Mouse (Mus musculus) kidney, embryonic 16.5 days (tissue): ENCODE measurements around the gene Cep63. TPM values are rescaled to one million over a fixed set of nuclear protein-coding genes. Genes with fewer than 3 reads are reported as not detected.
A peak's percentile ranks its signal among the peaks of the same experiment; 100 is the strongest.

Experiments
- ATAC-seq: fragments of 200-750 bp; cut with Nextera tagmentation; 2 replicates; pipeline ENCODE4 v1.8.0; 2017; ENCODE audit warnings: moderate TSS enrichment; ENCODE audit not compliant: low FRiP score, low TSS enrichment
- H3K27ac ChIP-seq: fragments of 300-500 bp; sonication (generic); 2 replicates; pipeline ENCODE4 v1.5.1; 2014; ENCODE audit warnings: low read length
- H3K27me3 ChIP-seq: fragments of 300-500 bp; sonication (generic); 2 replicates; pipeline ENCODE4 v1.6.1; 2014; ENCODE audit warnings: low read length, control low read depth, mixed read lengths; ENCODE audit not compliant: insufficient read depth
- H3K36me3 ChIP-seq: fragments of 300-500 bp; sonication (generic); 2 replicates; pipeline ENCODE4 v1.6.1; 2014; ENCODE audit warnings: low read length, control low read depth, mixed read lengths; ENCODE audit not compliant: insufficient read depth
- H3K4me1 ChIP-seq: fragments of 300-500 bp; sonication (generic); 2 replicates; pipeline ENCODE4 v1.6.1; 2014; ENCODE audit warnings: low read length, control low read depth, mixed read lengths; ENCODE audit not compliant: insufficient read depth
- H3K4me2 ChIP-seq: fragments of 300-500 bp; sonication (generic); replicated peaks from 2 replicates; pipeline ENCODE4 v1.6.1; 2014; ENCODE audit warnings: low read depth, low read length
- H3K4me3 ChIP-seq: fragments of 300-500 bp; sonication (generic); 2 replicates; pipeline ENCODE4 v1.5.1; 2014; ENCODE audit warnings: mild to moderate bottlenecking, low read length
- H3K9ac ChIP-seq: fragments of 300-500 bp; sonication (generic); replicated peaks from 2 replicates; pipeline ENCODE4 v1.6.1; 2014; ENCODE audit warnings: low read length
- H3K9me3 ChIP-seq: fragments of 300-500 bp; sonication (generic); 2 replicates; pipeline ENCODE4 v1.6.1; 2016; ENCODE audit warnings: low read length, control low read depth
- WGBS: fragments of 180-500 bp; shearing (Covaris S2); extraction: QIAGEN DNeasy Blood & Tissue Kit; methylation state at CpG from one replicate; pipeline ENCODE4 v1.1.7; 2014; 5-methylcytosine and 5-hydroxymethylcytosine counted together
- polyA plus RNA-seq: library from polyadenylated mRNA; unstranded; fragments of >200 nt; fragmentation: Nextera tagmentation; extraction: Ambion mirVana; gene quantifications from 2 replicates; pipeline ENCODE4 v1.2.1, GENCODE M21; 2015

The Cep63 gene
- polyA plus RNA-seq, 1 experiment from 2014 or later, result 56.5 TPM

DNA sequence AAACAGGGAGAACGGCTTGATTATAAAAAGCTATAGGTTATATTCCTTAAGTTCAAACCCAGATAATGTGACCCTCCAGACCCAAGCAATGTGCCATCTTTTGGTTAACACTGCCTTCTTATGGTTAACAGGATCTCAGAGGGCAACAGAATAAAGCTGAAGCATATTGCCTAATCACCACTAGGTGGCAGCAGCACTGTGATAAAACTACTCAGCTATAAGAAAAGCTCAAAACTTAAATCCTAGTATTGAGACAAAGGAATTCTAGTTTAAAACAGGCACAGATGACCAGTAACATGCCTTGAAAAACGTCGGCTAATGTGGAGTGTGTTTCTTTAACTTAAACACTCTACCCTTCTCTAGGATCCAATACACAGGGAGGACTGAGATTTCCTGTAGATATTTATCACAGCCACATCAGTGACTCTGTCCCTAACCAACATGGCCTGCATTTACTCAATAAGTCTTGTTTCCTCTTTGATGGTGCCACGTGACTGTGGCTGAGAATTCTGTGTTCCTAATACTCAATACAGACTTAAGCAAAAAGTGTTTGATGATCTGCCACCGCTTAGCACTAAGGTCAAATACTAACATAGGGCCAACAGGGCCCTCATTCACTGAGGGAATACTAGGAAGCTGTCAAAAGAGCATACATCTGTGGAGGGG lies 4.0 kb downstream of the Cep63 start:
- H3K9me3 ChIP-seq, result no peaks in the 10 kb centered on the region
- no peaks in the 10 kb centered on the region for H3K27me3 ChIP-seq
- no peak overlapping the region; the same call in 1 of the 2 replicates for H3K27ac ChIP-seq
- no peak overlapping the region for H3K4me2 ChIP-seq
- peaks cover 19% of the 10 kb centered on the region for H3K4me1 ChIP-seq
- H3K36me3 ChIP-seq, result peaks cover 3% of the 10 kb centered on the region; the same call in 1 of the 2 replicates
- no peak overlapping the region for H3K4me3 ChIP-seq
- 31% methylated on average over 5 of the region's 5 CpGs for WGBS
- no peak overlapping the region for H3K9ac ChIP-seq
- no peak for ATAC-seq

DNA sequence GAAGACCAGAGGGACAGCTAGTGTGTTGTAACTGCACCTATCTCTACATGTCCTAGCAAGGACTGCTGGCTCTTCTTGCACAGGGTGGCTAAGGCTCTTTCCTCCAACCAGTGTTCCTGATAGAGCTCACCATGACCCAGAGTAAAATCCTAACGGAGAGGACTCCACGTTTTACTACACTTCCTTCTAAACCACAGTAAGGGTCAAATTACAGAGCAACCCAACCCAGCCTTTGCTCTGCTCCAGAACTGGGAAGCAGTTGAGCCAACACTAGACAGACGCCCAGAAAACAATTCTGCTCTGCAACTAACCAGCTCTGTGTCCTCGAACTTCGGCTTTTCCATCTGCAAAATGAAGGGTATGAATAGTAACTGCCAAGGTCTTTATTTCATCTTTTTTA lies 4.9 kb downstream of the Cep63 start:
- ATAC-seq, result no peak
- no peaks in the 10 kb centered on the region for H3K9me3 ChIP-seq
- WGBS, result 30% methylated on average over 5 of the region's 5 CpGs
- H3K27me3 ChIP-seq, result no peaks in the 10 kb centered on the region
- no peak overlapping the region for H3K4me3 ChIP-seq
- peaks cover 6% of the 10 kb centered on the region; the same call in 1 of the 2 replicates for H3K36me3 ChIP-seq
- no peak overlapping the region for H3K4me2 ChIP-seq
- H3K4me1 ChIP-seq, result peaks cover 14% of the 10 kb centered on the region
- no peak overlapping the region for H3K9ac ChIP-seq
- no peak overlapping the region for H3K27ac ChIP-seq

DNA sequence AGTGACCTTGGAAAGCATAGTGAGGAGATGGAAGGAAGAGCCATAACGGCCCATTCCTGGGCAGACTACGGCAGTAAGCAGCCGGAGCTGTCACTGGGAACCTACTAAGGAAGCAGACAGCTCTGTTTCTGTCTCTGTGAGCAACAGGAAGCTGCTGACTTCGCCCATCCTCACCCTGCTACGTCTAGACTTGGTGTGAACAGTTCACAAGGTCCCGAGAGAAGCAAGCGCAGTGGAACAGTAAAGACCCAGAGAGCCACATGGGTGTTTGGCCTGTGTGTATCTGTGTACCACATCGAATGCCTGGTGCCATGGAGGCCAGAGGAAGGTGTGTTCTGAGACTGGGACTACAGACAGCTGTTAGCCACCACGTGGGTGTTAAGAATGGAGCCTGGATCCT lies 10.1 kb downstream of the Cep63 start:
- Histone ChIP-seq H3K27me3 (no peaks in the 10 kb centered on the region), H3K4me3 (no peak overlapping the region), H3K9me3 (no peaks in the 10 kb centered on the region), H3K4me2 (no peak overlapping the region), H3K27ac (no peak overlapping the region), H3K4me1 (0 out of 2 replicates have a peak, but pooled peaks cover 1% of the 10 kb centered on the region), H3K9ac (no peak overlapping the region), H3K36me3 (peaks cover 35% of the 10 kb centered on the region)
- ATAC-seq, result no peak
- WGBS, result 68% methylated on average over 9 of the region's 9 CpGs

DNA sequence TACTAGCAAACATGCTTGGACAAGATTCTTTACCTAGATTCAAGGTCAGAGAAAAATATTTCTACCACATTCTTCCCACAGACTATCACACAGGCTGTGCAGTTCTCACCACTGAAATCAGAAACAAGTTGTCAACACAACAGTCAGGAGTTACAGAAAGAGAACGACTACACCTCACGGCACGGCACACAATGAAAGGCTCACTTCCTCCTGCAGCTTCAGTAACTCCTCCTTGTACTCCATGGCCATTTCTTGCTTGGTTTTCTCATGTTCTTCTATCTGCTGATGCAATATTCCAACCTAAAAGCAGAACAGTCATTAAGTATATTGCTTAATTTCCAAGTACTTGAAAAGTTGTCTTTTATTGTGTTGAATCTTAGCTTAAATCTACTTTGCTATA lies 11.3 kb downstream of the Cep63 start:
- Histone ChIP-seq H3K27me3 (no peaks in the 10 kb centered on the region), H3K9ac (no peak overlapping the region), H3K4me1 (no peaks in the 10 kb centered on the region), H3K27ac (no peak overlapping the region), H3K4me3 (no peak overlapping the region), H3K36me3 (peaks cover 39% of the 10 kb centered on the region), H3K4me2 (no peak overlapping the region), H3K9me3 (no peaks in the 10 kb centered on the region)
- WGBS, result 83% methylated on average over 3 of the region's 3 CpGs
- ATAC-seq, result no peak

DNA sequence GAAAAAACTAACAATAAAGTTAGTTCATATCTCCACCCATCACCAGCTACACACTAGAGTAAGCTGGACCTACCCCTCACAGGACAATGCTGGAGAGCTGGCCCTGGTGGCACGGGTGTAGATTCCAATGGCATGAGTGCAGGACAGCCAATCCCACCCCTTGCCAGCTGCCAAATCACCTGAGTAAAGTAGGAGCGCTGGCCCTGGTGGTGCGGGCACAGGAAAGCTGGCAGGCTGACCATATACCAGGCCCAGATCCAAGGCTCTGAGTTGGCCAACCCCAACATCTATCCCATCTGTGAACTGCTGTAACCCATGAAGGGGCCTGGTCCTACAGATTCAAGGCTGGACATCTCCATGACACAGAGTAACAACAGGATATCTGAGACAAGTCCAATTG lies 17.1 kb downstream of the Cep63 start:
- WGBS, result 93% methylated on average over 3 of the region's 3 CpGs
- H3K4me3 ChIP-seq, result no peak overlapping the region
- H3K9me3 ChIP-seq, result no peaks in the 10 kb centered on the region
- no peak overlapping the region for H3K27ac ChIP-seq
- H3K4me1 ChIP-seq, result no peaks in the 10 kb centered on the region
- no peaks in the 10 kb centered on the region for H3K27me3 ChIP-seq
- H3K4me2 ChIP-seq, result no peak overlapping the region
- peaks cover 38% of the 10 kb centered on the region for H3K36me3 ChIP-seq
- ATAC-seq, result no peak
- H3K9ac ChIP-seq, result no peak overlapping the region

DNA sequence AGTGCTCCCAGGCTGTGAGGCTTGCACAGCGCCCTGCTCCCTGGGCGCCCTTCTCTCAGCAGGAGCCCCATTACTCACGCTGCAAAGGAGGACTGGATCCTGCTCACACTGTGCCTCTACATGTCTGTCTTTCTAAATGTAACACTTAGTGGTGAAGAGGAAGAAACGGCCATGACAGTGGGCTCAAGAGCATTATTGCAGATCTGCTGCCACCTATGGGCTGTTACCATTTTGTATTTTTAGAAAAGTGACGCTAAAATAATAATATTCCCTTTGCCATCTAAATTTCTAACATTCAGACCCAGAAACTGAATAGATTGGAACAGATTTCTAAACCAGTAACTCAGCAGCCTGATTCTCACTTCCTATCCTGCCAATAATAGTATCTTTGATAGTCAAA lies 18.9 kb downstream of the Cep63 start:
- Histone ChIP-seq H3K9ac (no peak overlapping the region), H3K36me3 (peaks cover 24% of the 10 kb centered on the region), H3K9me3 (no peaks in the 10 kb centered on the region), H3K4me1 (no peaks in the 10 kb centered on the region), H3K27ac (no peak overlapping the region), H3K4me3 (no peak overlapping the region), H3K27me3 (no peaks in the 10 kb centered on the region), H3K4me2 (no peak overlapping the region)
- ATAC-seq, result no peak
- 71% methylated on average over 5 of the region's 5 CpGs for WGBS

DNA sequence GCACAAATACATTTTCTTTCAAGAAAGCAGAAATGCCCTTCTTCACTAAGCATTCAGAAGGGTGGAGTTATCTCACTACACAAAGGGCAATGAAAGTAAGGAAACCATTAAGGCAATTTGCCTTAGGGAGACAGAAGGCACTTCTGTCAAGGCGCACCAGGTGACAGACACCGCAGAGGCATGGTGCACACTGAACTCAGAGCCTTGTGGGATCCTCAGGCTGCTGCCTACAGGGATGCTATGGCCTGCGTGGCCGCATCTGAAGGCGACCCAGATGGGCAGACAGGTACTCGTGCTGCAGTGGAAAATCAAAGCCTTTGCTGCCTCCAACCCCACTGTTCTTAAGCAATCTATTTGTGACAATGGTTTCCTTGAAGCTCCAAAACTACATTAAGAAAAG lies 21.2 kb downstream of the Cep63 start:
- Histone ChIP-seq H3K4me2 (no peak overlapping the region), H3K27me3 (no peaks in the 10 kb centered on the region), H3K36me3 (peaks cover 22% of the 10 kb centered on the region; the same call in 1 of the 2 replicates), H3K27ac (no peak overlapping the region), H3K4me3 (no peak overlapping the region), H3K4me1 (no peaks in the 10 kb centered on the region), H3K9ac (no peak overlapping the region), H3K9me3 (no peaks in the 10 kb centered on the region)
- 90% methylated on average over 6 of the region's 6 CpGs for WGBS
- no peak for ATAC-seq

DNA sequence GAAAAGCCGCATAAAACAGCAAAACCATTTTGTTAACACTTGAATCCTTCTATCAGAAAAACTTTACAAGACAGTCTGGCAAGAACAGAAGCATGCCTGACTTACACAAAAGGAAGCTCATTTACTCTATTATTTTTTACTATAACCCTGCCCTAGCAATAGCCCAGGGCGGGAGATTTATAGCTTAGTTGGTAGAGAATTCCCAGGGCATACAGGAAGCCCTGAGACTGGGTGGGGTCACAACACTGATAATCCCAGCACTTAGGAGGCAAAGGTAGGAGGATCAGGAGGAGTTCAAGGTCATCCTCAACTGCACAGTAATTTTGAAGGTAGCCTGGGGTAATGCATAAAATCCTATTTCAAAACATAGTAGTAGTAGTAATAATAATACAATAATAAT lies 24.7 kb downstream of the Cep63 start:
- H3K9me3 ChIP-seq, result no peaks in the 10 kb centered on the region
- no peak overlapping the region for H3K9ac ChIP-seq
- H3K36me3 ChIP-seq, result peaks cover 14% of the 10 kb centered on the region; the same call in 1 of the 2 replicates
- ATAC-seq, result no peak
- no peaks in the 10 kb centered on the region for H3K27me3 ChIP-seq
- H3K4me3 ChIP-seq, result no peak overlapping the region
- 79% methylated on average over 2 of the region's 2 CpGs for WGBS
- H3K4me1 ChIP-seq, result no peaks in the 10 kb centered on the region
- H3K27ac ChIP-seq, result peak overlapping the region; percentile 5; the same call in 1 of the 2 replicates
- no peak overlapping the region for H3K4me2 ChIP-seq

DNA sequence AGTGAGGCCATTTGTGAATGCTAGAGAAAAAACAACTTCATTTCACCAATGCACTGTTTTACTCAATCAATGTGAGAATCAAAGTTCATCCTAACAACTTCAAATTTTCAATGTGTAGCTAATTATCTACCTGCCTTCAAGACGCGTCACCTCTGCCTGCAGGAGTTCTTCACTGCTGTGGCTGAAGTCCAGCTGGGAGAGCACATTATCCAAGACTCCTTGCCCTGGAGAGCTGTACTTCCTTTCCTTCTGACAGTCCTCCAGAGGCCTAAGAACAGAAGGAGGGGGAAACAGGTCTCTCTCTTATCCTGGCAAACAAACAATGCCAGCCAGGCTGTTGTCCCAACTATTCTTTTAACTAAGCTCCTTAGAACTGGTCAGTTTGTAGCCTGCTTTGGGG lies 25.1 kb downstream of the Cep63 start:
- H3K4me3 ChIP-seq, result no peak overlapping the region
- no peak overlapping the region for H3K9ac ChIP-seq
- peak overlapping the region; percentile 5; the same call in 1 of the 2 replicates for H3K27ac ChIP-seq
- no peaks in the 10 kb centered on the region for H3K9me3 ChIP-seq
- WGBS, result 82% methylated on average over 2 of the region's 2 CpGs
- ATAC-seq, result no peak
- no peaks in the 10 kb centered on the region for H3K4me1 ChIP-seq
- no peaks in the 10 kb centered on the region for H3K27me3 ChIP-seq
- H3K4me2 ChIP-seq, result no peak overlapping the region
- H3K36me3 ChIP-seq, result peaks cover 17% of the 10 kb centered on the region; the same call in 1 of the 2 replicates

DNA sequence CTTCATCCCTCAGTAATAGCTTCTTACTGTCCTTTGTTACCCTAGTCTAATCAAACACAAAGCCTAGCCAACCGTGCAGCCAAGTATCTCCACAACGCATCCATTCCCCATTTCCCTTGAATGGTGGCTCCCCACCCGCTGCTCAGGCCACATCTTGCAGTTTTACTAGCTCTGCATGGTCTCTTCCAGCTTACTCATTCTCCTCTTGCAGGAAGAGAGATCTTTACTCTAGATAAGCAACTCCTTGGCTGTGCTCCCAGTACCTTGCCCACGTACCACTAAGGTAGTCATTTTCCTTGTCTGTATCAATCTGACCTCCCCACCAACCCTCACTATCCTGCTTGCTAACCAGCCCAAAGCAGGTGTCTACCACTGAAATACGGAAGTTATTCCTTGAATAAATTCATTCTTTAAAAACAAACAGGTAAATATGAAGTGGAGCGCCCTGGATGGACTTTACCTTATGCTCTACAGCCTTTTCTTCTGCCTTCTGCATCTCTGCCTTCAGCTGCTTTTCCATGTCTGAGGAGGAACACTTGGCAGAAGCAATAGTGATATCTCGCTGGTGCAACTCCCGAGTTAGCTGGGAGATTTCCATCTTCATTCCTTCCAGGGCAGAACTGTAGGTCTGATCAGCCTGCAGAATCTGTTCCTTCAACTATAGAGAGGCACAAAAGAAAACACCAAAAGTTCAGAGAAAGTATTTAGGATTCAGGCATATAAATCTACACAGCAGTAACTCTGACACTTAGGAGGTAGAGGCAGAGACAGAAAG lies 30.5 kb downstream of the Cep63 start:
- Histone ChIP-seq H3K27ac (peak overlapping the region; percentile 48), H3K36me3 (peaks cover 12% of the 10 kb centered on the region; the same call in 1 of the 2 replicates)
- ATAC-seq, result 0 out of 2 replicates have a peak, but pooled peaks have one; percentile 39

More for the DNA sequence above, 30.5 kb downstream of the Cep63 start:
- Histone ChIP-seq H3K4me3 (no peak overlapping the region), H3K4me2 (no peak overlapping the region), H3K4me1 (peaks cover 12% of the 10 kb centered on the region; the same call in 1 of the 2 replicates), H3K9me3 (no peaks in the 10 kb centered on the region), H3K27me3 (no peaks in the 10 kb centered on the region), H3K9ac (no peak overlapping the region)
- WGBS, result 75% methylated on average over 8 of the region's 8 CpGs
